Comparison of ENCODE assay signal across 8 mouse cellular contexts in genomic region chr9:107279378-107280321, GRCm38 (mm10). TPM values are rescaled to one million over a fixed set of nuclear protein-coding genes. Genes with fewer than 3 reads are reported as not detected.
A peak's percentile ranks its signal among the peaks of the same experiment; 100 is the strongest.
DNase-seq lines count a peak whose midpoint lies in the region.

No protein-coding gene starts in this region.

- peaks cover 14% of the 10 kb centered on the region; the same call in 1 of the 2 replicates for H3K27me3 ChIP-seq in heart, embryonic 10.5 days (ENCODE audit: insufficient read depth, poor library complexity, severe bottlenecking)
- peaks cover 14% of the 10 kb centered on the region for H3K27me3 ChIP-seq in midbrain, embryonic 10.5 days (ENCODE audit: low read depth, poor library complexity, severe bottlenecking)

- peak overlapping the region; percentile 36 for H3K4me3 ChIP-seq in heart, embryonic 10.5 days
- H3K4me3 ChIP-seq in midbrain, embryonic 10.5 days, result peak overlapping the region; percentile 22

- 17% methylated on average over 16 of the region's 16 CpGs for WGBS in heart, embryonic 10.5 days
- WGBS in midbrain, embryonic 10.5 days, result 21% methylated on average over 16 of the region's 16 CpGs

- H3K27ac ChIP-seq in heart, embryonic 10.5 days, result peak overlapping the region; percentile 75
- H3K27ac ChIP-seq in midbrain, embryonic 10.5 days (replicated peaks), result peak overlapping the region; percentile 66

- peaks cover 31% of the 10 kb centered on the region for H3K4me1 ChIP-seq in heart, embryonic 10.5 days
- H3K4me1 ChIP-seq in midbrain, embryonic 10.5 days, result peaks cover 29% of the 10 kb centered on the region

- H3K36me3 ChIP-seq in heart, embryonic 10.5 days, result no peaks in the 10 kb centered on the region
- no peaks in the 10 kb centered on the region for H3K36me3 ChIP-seq in midbrain, embryonic 10.5 days

- peak; percentile 63 for DNase-seq in urinary bladder, postnatal 14 days (ENCODE audit: low spot score)
- no peak for DNase-seq in urinary bladder, adult 2 months (ENCODE audit: low spot score)
- no peak for DNase-seq in heart, embryonic 10.5 days (ENCODE audit: low spot score)
- DNase-seq in kidney, postnatal 14 days, result peak; percentile 63
- DNase-seq in midbrain, embryonic 10.5 days (ENCODE audit: low spot score), result peak; percentile 49
- no peak for DNase-seq in testis, postnatal 14 days (ENCODE audit: low spot score)
- no peak for DNase-seq in testis, postnatal 10 days (ENCODE audit: low spot score)
- DNase-seq in layer of hippocampus, adult 8-10 months (ENCODE audit: low spot score in 2 of 2), result no peak

- no peaks in the 10 kb centered on the region for H3K9me3 ChIP-seq in heart, embryonic 10.5 days
- no peaks in the 10 kb centered on the region for H3K9me3 ChIP-seq in midbrain, embryonic 10.5 days (replicated peaks)

RNA-seq across cellular contexts. Expression of gene Mapkapk3, which starts 10.0 kb away (rescaled TPM):
- 50.7 and 54.4 TPM in 2 replicates for polyA plus RNA-seq in urinary bladder, adult 2 months (2012; rRNA removed)
- polyA plus RNA-seq in heart, embryonic 10.5 days (2016; fragmentation: Nextera tagmentation; extraction: Ambion mirVana), result 7.1 and 10.1 TPM in 2 replicates
- polyA plus RNA-seq in midbrain, embryonic 10.5 days (2016; fragmentation: Nextera tagmentation; extraction: Ambion mirVana), result 3.9 and 4.9 TPM in 2 replicates
- 1 to 10 TPM; 1.9 to 5.1 (median 3.4) TPM for total RNA-seq in layer of hippocampus, adult 8-10 months (2022)

RNA-seq across cellular contexts. Expression of gene Cish, which starts 16.2 kb away (rescaled TPM):
- 11.7 and 14.7 TPM in 2 replicates for polyA plus RNA-seq in urinary bladder, adult 2 months (2012; rRNA removed)
- 9.4 and 13.2 TPM in 2 replicates for polyA plus RNA-seq in heart, embryonic 10.5 days (2016; fragmentation: Nextera tagmentation; extraction: Ambion mirVana)
- 7.3 and 7.5 TPM in 2 replicates for polyA plus RNA-seq in midbrain, embryonic 10.5 days (2016; fragmentation: Nextera tagmentation; extraction: Ambion mirVana)
- total RNA-seq in layer of hippocampus, adult 8-10 months (2022), result 1 to 10 TPM; 2.1 to 6.1 (median 2.9) TPM

RNA-seq across cellular contexts. Expression of gene Dock3, which starts 47.9 kb away (rescaled TPM):
- polyA plus RNA-seq in urinary bladder, adult 2 months (2012; rRNA removed), result 10.5 and 17.1 TPM in 2 replicates
- polyA plus RNA-seq in heart, embryonic 10.5 days (2016; fragmentation: Nextera tagmentation; extraction: Ambion mirVana), result 0.22 and 0.57 TPM in 2 replicates
- 4.2 and 4.4 TPM in 2 replicates for polyA plus RNA-seq in midbrain, embryonic 10.5 days (2016; fragmentation: Nextera tagmentation; extraction: Ambion mirVana)
- 100 to 1,000 TPM; 105 to 129 (median 117) TPM for total RNA-seq in layer of hippocampus, adult 8-10 months (2022)

RNA-seq across cellular contexts. Expression of gene Hemk1, which starts 58.5 kb away (rescaled TPM):
- 19.7 and 20.0 TPM in 2 replicates for polyA plus RNA-seq in urinary bladder, adult 2 months (2012; rRNA removed)
- 13.4 and 14.6 TPM in 2 replicates for polyA plus RNA-seq in heart, embryonic 10.5 days (2016; fragmentation: Nextera tagmentation; extraction: Ambion mirVana)
- 13.5 and 15.2 TPM in 2 replicates for polyA plus RNA-seq in midbrain, embryonic 10.5 days (2016; fragmentation: Nextera tagmentation; extraction: Ambion mirVana)
- total RNA-seq in layer of hippocampus, adult 8-10 months (2022), result 10 to 100 TPM; 15.6 to 20.6 (median 18.5) TPM

Comparison
In these comparisons a context has a peak if more than half of its experiments do, and no peak if none do; other contexts are left out.
1. DNase-seq: peak in urinary bladder, postnatal 14 days (single experiment), kidney, postnatal 14 days (single experiment) and midbrain, embryonic 10.5 days (single experiment); none in urinary bladder, adult 2 months (single experiment), heart, embryonic 10.5 days (single experiment), testis, postnatal 14 days (single experiment), testis, postnatal 10 days (single experiment) and layer of hippocampus, adult 8-10 months (0 of 2).